Mouse (Mus musculus): ENCODE data around the gene Usp50.

The Usp50 gene

DNA sequence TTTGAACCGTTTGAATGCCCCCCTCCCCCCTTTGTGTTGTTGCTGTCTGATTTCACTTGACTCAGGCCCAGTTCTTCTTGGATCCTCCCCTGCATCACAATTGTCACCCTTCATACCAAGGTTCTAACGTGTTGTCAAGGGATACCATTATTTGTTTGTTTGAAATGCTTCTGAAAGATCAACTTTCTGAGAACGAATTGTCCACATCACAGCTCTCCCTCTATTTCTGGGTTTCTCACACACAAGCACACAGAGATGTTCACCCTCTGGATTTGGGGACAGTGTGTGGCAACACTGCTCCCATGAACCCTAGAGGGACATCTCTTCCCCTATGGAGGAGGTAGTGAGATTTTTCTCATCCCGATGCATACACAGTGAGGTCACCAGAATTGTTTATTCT lies at the start of gene Usp50:
TSS of gene Usp50 (minus strand) at position 101 of the 400 bp plus-strand sequence.
- DNase-seq: no peak

DNA sequence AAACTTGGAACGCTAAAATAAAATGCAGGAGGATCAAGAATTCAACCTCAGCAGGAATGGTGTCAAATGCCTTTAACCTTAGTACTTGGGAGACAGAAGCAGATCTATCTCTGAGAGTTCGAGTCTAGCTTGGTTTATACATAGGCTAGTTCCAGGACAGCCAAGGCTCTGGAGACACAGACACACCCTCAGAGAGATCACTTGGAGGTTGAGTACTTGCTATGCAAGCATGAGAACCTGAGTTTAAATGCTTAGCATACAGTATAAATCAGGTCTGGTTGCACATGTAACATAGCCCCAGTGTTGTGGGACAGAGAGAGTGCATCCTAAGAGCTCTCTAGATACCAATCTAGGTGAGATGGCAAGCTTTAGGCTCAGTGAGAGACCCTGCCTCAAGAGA lies 34.1 kb upstream of the Usp50 start:
- no peak for DNase-seq

DNA sequence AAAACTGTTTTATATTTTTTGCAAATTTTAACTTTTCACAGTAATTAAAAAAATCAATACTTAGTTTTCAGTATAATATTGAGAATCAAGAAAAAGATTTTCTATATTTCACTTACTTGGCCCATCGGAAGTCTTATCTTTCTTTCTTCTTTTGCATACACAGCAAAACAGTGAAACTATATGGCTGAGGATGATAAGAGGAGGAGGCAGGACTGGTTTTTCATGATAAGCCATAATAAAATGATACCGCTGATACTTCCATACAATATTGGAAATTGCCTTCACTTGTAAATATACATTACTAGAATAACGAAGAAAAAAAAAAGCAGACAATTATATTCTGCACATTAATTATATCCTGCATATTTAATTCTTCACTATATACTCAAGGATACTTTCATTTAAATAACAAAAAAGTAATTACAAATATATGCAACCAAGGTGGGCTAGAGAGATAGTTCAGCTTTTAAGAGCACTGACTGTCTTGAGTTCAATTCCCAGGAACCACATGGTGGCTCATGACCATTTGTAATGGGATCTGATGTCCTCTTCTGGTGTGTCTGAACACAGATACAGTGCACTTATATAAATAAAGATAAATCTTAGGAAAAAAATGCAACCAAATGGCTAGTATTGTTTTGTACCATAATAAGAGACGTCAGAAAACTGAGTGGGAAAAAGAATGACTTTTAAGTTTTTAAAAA lies 33.5 kb upstream of the Usp50 start:
- no peak for DNase-seq

DNA sequence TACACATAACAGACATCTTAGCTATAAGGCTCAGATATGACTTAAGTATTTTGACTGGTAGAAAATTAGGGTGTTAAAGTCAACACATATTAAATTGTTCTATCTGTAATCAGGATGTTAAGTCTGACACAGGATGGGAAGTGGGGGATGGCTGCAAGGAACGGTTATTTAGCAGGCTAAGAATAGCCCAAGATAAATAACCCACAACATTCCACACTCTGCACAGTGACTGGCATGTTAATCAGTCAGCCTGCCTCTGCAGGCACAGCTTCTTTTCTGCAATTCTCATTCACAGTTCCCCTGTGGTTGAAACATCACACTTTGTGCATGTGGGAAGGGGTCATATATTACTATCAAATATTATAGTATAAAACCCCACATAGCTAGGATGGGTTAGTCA lies 32.6 kb upstream of the Usp50 start:
- no peak for DNase-seq

DNA sequence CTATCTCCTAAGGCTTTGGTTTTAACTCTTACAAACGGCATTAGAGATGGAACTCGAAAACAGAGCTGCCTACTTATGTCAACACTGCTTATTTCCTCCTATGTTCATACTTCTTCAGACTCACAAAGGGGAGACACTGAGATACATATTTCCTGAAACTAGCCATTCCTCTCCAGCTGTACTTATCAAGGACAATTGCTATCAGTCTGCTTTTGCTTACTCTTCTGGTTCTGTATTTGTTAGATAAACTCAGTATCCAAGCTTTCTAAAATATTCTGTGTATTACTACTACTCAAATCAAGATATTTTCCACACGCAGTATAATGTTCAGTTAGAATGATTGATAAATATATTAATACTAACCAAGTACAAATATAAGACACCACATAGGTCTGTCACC lies 18.7 kb upstream of the Usp50 start:
- DNase-seq: no peak

DNA sequence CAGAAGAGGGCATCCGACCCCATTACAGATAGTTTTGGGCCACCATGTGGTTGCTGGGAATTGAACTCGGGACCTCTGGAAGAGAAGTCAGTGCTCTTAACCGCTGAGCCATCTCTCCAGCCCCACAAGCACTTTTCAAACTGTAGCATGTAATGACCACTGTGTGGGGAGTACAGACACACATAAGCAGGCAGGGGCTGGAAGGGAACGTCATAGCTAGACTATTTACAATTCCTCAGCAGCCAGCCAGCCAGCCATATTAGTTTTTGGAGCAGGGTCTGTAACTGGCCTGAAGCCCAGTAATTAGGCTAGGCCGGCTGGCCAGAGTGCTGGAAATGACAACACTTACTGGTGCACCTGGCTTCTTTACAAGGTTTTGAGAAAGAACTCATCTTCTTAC lies 15.2 kb upstream of the Usp50 start:
- DNase-seq: no peak

DNA sequence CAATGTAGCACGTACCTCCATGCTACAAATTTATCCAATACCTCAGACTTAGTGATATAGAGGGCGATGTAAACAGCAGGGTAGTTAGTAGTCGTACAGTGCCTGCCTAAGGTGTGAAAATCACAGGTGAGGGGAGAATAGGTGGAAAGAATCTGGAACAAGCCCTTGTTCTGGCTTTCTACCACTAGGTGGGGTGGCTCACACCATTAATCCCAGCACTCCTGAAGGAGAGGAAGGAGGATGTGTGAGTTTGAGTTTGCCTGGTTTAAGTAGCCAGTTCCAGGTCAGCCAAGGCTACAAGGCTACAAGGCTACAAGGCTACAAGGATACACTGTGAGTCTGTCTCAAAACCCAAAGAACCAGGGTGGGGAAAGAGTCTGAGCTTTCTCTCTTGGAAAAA lies 12.4 kb upstream of the Usp50 start:
- peak; percentile 5 for DNase-seq

DNA sequence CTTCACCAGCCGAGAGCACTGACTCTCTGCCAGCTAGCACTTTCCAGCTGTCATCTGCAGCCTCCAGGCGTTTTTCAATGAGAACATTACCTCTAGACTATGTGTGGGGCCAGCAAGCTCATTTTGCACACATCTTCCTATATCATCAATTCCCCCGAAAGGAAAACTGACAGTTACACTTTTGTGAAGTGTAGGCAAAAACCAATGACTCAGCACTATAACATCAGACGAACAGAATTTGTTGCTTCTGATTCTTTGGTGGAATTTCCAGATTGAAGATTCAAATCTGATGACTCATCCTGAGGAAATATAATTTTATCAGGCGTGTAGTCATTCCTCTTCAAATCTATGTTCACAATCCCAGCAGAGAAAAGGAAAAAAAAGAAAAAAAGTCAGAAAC lies 9.3 kb upstream of the Usp50 start:
- no peak for DNase-seq

DNA sequence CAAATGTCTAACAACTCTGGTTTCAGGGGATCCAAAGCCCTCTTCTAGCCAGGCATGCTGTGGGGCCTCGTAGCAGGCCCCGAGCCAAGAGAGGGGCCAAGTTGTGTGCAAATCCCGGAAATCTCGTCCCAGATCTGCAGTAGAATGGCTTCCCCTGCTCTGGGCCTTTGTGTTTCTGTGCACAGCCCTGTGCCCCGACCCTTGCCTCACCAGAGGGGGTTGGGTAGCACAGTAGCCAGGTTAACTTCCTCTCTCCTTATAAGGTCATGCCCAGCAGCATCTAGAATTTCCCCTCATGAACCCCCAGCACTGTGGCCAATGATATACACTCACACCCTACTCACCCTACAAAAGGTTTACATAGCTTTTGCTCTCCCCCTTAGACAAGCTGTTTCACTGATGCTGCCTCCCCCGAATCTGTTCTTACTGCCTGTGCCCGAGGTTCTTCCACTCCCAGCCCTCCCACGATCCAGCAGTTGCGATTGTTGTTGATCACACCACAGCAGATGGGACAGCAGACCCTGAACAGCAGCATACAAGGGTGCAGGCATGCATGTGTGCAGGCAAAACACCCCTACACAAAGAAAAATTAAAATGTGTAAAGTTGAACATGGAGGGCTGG lies 4.6 kb upstream of the Usp50 start:
- DNase-seq: no peak

DNA sequence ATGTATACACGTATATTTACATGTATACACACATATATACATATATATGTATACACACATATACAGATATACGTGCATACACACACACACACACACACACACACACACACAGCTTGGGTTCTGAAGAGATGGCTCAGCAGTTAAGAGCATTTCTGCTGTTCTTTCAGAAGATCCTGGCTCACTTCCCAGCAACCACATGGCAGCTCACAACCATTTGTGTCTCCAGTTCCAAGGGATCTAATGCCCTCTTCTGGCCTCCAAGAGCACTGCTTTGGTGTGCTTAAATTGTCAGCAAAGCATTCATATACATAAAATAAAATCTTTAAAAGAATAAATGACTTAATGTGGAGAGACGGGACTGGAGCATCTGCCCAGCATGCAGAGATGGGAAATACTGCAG lies 837 bp downstream of the Usp50 start:
- peak; percentile 88 for DNase-seq

DNA sequence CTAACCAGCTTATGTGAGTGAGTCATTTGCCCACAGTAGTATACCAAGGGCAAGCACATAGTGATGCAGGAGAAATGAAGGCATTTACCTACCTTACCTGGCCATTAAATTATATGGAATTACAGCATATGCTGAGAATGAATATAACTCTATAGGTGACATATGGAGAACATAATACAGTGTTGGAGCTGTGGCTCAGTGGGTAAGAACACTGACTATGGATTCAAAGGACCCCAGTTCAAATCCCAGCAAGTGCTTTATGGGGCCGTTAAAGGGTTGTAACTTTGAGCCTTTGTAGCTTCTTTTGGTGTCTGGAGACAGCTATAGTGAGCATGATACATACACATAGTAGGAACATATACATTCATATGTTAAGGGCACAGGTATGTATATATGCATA lies 1.8 kb downstream of the Usp50 start:
- DNase-seq: no peak

DNA sequence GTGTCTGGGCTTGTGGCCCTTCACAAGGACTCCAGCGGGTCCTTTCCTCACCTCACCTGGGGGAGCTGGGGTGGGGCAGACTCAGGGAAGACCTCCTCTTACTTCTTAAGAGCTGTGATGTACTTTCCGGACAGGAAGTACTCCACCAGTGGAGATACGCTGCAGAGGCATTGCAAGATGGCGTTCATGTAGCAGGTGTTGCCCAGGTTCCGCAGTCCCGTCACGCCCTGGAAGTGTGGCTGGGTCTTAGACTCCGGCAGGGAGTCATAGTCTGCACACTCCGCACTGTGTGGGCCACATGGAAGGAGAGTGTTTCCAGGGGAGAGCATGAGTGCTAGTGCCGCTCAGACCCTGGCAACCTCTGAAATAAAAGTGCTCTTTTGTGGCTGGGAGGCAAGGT lies 3.0 kb downstream of the Usp50 start:
- no peak for DNase-seq

DNA sequence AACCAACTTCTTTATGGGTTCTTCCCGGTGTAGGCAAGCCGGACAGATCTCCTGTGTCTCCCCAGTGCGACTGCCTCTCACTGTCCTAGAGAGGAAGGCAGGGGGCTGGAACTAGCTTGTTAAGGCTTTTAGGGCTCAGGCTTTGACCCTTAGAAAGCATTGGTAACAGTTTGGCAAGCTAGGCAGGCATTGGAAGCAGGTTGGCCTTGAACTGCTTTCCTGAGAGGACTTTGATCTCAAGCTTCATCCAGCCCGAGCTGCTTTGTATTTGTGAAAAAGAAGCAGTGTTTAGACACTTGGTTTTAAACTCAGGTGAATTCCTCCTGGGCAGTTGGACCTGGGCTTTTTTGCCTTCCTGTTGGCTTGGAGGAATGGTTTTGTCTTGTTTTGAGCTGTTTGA lies 4.5 kb downstream of the Usp50 start:
- no peak for DNase-seq

DNA sequence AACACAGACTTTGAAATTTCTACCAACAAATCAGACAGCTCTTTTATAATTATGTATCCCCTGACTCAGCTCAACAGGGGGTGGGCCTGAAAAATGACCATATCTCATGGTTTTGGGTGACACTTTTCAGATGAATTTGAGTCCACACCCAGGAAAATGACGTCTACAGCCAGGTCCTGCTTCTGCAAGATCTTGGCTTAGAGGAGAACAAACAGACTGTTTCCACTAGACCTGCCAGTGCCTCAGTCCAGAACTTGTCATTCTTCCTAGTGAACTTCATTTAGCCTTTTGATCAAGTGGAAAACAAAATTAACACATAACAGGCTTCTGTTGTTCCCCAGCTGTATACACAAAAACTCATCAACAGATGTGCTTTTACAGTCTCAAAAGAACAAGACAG lies 6.9 kb downstream of the Usp50 start:
- peak; percentile 10 for DNase-seq

DNA sequence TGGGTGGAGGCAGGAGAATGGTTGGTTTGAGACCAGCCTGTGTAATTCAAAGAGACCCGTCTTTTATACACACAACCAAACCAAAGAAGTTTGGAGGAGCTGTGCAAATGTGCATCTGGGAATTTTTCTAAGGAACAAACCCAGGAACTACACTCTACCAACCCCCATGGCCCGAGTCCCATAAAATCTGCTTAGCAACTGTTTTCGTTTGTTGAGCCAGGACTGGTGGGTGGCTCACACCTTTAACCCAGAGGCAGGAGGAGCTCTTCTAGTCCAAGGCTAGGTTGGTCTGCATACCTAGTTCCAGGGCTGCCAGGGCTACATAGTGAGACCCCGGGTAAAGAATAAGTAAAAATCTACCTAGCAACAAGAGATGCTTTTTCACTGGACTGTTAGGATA lies 7.3 kb downstream of the Usp50 start:
- no peak for DNase-seq

DNA sequence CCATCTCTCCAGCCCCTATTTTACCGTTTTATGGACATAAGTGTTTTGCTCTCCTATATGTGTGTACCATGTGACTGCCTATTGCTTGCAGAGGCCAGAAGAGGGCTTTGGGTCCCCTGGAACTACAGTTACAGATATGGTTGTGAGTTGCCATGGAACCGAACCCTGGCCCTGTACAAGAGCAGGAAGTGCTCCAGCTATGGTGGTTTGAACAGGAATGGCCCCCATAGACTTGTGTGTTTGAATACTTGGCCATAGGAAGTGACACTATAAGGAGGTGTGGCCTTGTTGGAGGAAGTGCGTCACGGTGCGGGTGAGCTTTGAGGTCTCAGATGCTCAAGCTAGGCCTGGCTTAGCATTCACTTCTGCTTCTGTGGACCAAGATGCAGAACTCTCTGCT lies 11.1 kb downstream of the Usp50 start:
- DNase-seq: no peak

DNA sequence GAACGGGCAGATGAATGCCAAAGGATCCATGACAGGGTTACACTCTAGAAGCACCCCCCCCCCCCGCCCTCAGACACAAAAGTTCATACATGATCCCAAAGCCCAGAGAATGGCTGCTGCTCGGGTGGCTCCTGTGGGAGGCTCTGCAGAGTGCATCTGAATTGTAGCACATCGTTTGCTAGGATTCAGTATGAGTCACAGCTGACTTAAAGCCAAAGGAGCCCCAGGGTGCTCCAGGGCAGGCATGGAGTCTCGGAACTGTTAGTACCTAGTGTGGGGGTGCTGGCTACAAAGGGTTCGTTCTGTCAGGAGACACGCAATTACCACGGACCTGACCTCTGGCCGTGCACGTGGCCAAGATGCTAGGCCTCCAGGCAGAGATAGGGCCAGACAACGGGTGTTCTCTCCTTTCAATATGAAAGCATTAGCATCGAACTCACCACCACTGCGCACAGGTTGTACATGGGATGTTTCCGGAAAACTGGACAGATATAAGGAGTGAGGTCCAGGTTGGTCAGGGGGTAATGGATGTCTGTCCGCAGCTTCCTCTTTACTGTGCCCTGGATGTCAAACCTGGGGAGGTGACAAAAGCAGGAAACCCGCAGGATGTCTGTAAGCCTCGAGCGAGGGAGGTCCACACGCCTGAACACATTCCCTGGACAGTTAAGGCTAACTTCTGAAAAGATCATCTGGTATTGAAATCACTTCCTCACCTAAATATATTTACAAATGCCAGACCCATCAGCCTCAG lies 13.7 kb downstream of the Usp50 start:
- no peak for DNase-seq

DNA sequence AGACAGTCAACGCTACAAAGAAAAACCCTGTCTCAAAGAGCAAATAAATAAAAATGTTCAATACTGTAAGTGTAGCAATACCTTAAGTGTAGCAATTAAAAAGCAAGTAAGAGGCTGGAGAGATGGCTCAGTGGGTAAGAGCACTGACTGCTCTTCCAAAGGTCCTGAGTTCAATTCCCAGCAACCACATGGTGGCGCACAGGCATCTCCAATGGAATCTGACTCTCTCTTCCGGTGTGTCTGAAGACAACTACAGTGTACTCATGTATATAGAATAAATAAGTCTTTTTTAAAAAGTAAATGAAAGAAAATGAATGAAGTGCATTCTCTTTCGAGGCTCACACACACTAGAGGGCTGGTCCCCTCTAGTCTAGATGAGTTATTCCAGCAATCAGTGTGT lies 15.1 kb downstream of the Usp50 start:
- DNase-seq: no peak

DNA sequence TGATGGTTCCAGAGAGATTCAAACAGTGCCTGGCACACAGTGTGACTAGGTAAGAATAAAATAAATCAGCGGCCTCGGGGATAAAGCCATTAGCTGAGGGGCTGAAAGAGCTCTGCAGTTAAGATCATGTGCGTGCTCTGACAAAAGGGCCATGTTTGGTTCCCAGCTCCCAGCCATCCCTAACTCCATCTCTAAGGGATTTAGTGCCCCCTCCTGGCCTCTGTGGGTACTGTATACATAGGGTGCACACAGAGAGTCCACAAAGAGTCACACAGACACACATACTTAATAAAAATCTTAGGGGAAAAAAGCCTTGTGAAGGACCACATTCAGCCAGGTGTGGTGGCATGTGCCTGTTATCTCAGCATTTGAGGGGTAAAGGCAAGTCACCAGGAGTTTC lies 15.7 kb downstream of the Usp50 start:
- no peak for DNase-seq

DNA sequence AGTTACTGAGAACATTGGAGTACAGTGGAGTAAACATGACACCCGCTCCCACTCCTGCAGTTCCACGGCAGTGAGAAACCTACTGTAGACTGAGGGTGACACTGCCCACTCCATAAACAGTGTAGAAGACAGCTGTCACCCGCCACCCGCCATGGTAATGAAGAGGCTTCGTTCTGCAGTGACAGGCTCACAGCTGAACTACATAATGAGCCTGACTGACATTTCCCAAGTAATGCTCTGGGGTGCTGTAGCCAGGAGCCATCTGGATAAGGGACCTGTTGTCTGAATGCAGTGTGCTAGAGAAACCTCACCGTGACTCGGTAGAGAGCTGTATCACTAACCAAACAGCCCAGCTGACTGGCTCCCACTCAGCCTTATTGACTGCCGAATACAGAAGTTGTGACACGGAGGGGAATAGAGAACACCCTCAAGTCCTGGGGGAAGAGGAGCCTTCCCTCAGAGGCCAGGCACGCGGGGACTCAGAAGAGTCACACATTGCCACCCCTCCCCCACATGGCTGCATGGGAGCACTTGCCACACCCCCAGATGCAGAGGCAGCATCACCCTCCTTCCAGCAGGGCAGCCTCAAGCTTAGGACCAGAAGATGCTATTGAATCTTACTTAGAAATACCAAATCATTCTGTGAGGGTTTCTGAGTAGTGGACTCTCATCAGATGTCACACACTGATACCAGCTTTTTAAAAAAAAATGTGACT lies 17.2 kb downstream of the Usp50 start:
- DNase-seq: no peak

DNA sequence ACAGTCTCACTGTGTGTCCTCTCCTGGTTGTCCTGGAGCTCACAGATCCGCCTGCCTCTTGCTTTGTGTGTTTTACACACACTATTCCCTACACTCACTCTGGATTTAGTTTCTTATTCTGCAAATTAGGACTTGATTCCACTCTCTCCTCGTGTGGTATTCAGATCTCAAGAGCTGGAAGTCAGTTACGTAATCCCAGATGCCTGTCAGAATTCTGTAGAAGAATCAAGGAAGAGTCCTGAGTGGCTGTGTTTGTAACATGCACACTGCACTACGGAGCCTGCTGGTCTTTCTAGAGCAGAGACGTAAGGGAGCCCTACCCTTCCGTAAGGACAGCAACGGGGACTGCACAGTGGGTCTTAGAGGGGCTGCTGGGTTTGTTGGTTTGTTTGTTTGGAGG lies 23.9 kb downstream of the Usp50 start:
- DNase-seq: peak; percentile 52

DNA sequence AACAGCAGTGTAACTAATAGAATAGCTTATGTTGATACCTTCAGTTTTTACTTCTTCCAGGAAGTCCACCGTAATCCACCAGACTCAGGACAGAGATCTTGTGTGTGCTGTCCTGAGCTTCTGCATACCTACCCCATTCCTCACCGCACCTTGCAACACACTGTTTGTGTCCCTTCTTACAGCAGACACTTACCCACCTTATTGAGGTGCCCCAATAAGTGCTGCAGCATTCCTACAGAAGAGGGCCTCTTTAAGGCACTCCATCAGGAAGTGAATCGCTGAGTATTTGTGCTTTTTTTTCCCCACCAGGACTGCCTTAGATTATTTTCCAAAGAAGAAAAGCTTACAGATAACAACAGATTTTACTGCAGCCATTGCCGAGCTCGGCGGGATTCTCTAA lies 27.6 kb downstream of the Usp50 start:
- DNase-seq: peak; percentile 61

DNA sequence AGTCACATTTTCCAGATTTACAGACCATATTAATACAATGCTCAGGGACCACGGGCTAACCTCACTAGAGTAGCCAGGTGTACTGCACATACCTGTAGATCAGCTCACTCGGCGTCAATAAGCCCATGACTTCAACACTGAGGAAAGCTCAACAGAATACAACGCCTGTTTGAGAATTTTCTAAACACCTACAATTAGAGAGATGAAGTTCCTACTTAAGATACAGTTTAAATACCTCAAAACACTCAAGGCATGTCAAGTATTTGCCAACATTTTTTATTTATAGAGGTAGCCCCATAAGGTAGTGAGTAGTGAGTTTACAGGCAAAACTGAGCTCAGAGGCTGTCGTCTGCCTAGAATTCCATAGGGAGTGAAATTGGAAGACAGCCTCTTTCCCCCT lies 39.9 kb downstream of the Usp50 start:
- peak; percentile 28 for DNase-seq

DNA sequence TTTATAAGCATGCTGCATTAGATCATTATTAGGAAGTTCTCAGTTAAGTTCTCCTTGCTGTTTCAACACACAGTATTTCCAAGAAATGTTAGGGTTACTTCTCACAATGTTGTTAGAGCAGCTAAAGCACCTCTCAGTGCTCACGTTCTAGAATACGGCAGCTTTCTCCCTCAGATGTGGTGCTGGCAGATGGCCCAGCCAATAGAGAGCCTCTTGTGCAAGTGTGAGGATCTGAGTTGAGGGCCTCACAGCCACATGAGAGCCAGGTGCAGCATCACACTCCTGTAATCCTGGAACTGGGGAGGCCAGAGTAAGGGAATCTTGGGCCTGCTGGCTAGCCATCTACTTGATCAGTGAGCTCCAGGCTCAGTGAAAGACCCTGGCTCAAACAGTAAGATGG lies 43.0 kb downstream of the Usp50 start:
- DNase-seq: peak; percentile 80

Data from lung, postnatal 36 days (tissue).